Mouse (Mus musculus) stomach, postnatal 0 days (tissue): ENCODE data around the gene 1700067K01Rik. TPM values are rescaled to one million over a fixed set of nuclear protein-coding genes. Genes with fewer than 3 reads are reported as not detected.

Experiments
- ATAC-seq: fragments of 200-750 bp; cut with Nextera tagmentation; 2 replicates; pipeline ENCODE4 v1.8.0; 2017; ENCODE audit not compliant: low FRiP score, low TSS enrichment
- DNase-seq: peaks from one replicate; pipeline ENCODE4 v3.0.0-alpha.2; 2016; ENCODE audit warnings: low spot score
- H3K27ac ChIP-seq: fragments of 300-500 bp; sonication (generic); replicated peaks from 2 replicates; pipeline ENCODE4 v1.5.1; 2014; ENCODE audit warnings: mild to moderate bottlenecking, control low read depth
- H3K27me3 ChIP-seq: fragments of 300-500 bp; sonication (generic); 2 replicates; pipeline ENCODE4 v1.6.1; 2014; ENCODE audit warnings: low read length; ENCODE audit not compliant: control insufficient read depth, insufficient read depth
- H3K36me3 ChIP-seq: fragments of 300-500 bp; sonication (generic); 2 replicates; pipeline ENCODE4 v1.6.1; 2014; ENCODE audit warnings: low read length, mixed read lengths; ENCODE audit not compliant: control insufficient read depth, insufficient read depth
- H3K4me1 ChIP-seq: fragments of 300-500 bp; sonication (generic); replicated peaks from 2 replicates; pipeline ENCODE4 v1.6.1; 2014; ENCODE audit warnings: antibody characterized with exemption; ENCODE audit not compliant: control insufficient read depth, insufficient read depth
- H3K4me2 ChIP-seq: fragments of 300-500 bp; sonication (generic); replicated peaks from 2 replicates; pipeline ENCODE4 v1.6.1; 2014; ENCODE audit warnings: low read depth, mild to moderate bottlenecking, control low read depth, moderate library complexity
- H3K4me3 ChIP-seq: fragments of 300-500 bp; sonication (generic); 2 replicates; pipeline ENCODE4 v1.5.1; 2014; ENCODE audit warnings: low read depth, low read length, control low read depth
- H3K9ac ChIP-seq: fragments of 300-500 bp; sonication (generic); 2 replicates; pipeline ENCODE4 v1.6.1; 2014; ENCODE audit warnings: mild to moderate bottlenecking, low read length, control low read depth, mixed read lengths
- H3K9me3 ChIP-seq: fragments of 300-500 bp; sonication (generic); 2 replicates; pipeline ENCODE4 v1.6.1; 2016; ENCODE audit warnings: low read length; ENCODE audit not compliant: control insufficient read depth
- CTCF ChIP-seq: IDR thresholded peaks from 2 replicates; pipeline ENCODE4 v1.5.1; 2016; ENCODE audit warnings: antibody characterized with exemption, low read depth, mild to moderate bottlenecking, moderate library complexity
- EP300 ChIP-seq: optimal IDR thresholded peaks from 2 replicates; pipeline ENCODE3; 2016; ENCODE audit warnings: antibody characterized with exemption
- WGBS: fragments of 180-500 bp; shearing (Covaris S2); extraction: QIAGEN DNeasy Blood & Tissue Kit; methylation state at CpG from one replicate; pipeline ENCODE4 v1.1.7; 2014; 5-methylcytosine and 5-hydroxymethylcytosine counted together
- polyA plus RNA-seq: library from polyadenylated mRNA; unstranded; fragments of >200 nt; fragmentation: Nextera tagmentation; extraction: Ambion mirVana; gene quantifications from 2 replicates; pipeline ENCODE4 v1.2.1, GENCODE M21; 2015

1700067K01Rik gene
- polyA plus RNA-seq, 1 experiment from 2014 or later: 0.36 TPM

DNA sequence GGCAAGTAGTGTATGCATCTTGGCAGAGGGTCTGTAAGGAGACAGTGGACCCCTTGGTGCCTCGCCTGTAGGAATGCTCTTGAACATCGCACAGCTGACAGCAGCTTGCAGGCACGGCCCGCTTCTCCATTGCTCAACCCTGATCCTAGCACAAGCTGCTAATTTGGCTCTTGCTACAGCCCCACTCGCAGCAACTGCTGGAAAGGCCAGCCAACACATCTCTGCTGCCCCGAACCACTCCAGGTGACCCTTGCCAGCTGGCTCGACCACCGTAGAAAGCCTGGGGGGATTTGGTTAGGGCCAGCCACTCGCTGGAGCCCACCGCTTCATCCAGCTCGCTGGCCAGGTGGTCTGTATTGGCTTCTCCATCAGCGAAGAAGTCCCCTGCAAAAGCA is 41.6 kb downstream of the 1700067K01Rik start:
- no peak overlapping the region for H3K4me3 ChIP-seq

DNA sequence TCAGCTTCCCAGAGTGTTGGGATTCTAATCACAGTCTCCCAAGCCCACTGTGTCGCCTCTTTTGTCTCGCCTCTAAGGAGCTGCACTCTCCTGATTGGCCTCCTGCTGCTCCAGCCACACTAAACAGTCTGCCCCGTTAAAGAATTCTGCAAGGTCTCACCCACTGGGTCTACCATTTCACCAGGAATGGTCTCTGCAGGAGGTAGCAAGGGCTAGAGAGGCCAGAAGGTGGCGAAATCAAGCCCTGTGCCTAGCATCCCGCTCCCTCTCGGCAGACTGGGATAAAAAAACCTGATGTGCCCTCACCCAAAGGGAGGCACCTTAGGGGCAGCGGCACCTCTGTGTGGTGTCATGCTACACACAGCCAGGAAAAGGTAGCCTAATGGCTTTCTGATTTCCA is 42.8 kb downstream of the 1700067K01Rik start:
- DNase-seq (no peak), ATAC-seq (no peak)
- Histone ChIP-seq H3K36me3 (no peaks in the 10 kb centered on the region), H3K4me3 (no peak overlapping the region), H3K9ac (no peak overlapping the region), H3K9me3 (no peaks in the 10 kb centered on the region), H3K27me3 (peaks cover 4% of the 10 kb centered on the region; the same call in 1 of the 2 replicates), H3K27ac (no peak overlapping the region), H3K4me2 (no peak overlapping the region), H3K4me1 (no peaks in the 10 kb centered on the region)
- WGBS: 17% methylated on average over 7 of the region's 7 CpGs
- TF ChIP-seq CTCF: peak; percentile 35
- TF ChIP-seq EP300: no peak

More for the DNA sequence above, 41.6 kb downstream of the 1700067K01Rik start:
- Histone ChIP-seq H3K9me3 (no peaks in the 10 kb centered on the region), H3K27me3 (peaks cover 4% of the 10 kb centered on the region; the same call in 1 of the 2 replicates), H3K9ac (no peak overlapping the region), H3K36me3 (no peaks in the 10 kb centered on the region), H3K4me1 (no peaks in the 10 kb centered on the region), H3K27ac (no peak overlapping the region), H3K4me2 (peak overlapping the region; percentile 61)
- no peak for DNase-seq
- no peak for ATAC-seq
- WGBS: 33% methylated on average over 12 of the region's 12 CpGs
- no peak for TF ChIP-seq EP300
- no peak for TF ChIP-seq CTCF

DNA sequence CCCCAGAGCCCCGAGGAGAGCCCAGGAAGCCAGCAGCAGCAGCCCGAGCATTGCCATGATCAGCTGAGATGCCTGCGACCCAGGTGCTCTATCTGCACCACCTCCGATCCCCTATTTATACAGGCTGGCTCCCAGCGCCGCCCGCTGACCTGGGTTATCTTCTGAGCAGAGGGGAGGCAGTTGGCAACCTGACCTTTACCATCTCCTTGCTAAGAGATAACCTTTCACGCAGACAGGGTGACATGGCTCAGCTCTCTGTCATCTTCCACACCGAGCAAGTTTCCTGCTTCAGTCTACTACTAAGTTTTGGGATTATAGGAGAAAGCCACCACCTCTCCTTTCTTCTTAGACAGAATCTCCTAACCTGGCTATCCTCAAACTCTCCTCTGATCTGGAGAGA is 43.6 kb downstream of the 1700067K01Rik start, which contains the start of gene Rln3:
TSS of gene Rln3 (minus strand) at position 101 of the 400 bp plus-strand sequence.
- Histone ChIP-seq H3K4me2 (no peak within 1 kb of the TSS), H3K4me3 (no peak within 1 kb of the TSS), H3K27me3 (peaks cover 4% of the 10 kb centered on the region; the same call in 1 of the 2 replicates), H3K9ac (no peak within 1 kb of the TSS), H3K9me3 (no peaks in the 10 kb centered on the region), H3K27ac (no peak within 1 kb of the TSS), H3K4me1 (no peaks in the 10 kb centered on the region), H3K36me3 (no peaks in the 10 kb centered on the region)
- no peak for ATAC-seq
- 14% methylated on average over 9 of the region's 9 CpGs for WGBS
- no peak for DNase-seq
- TF ChIP-seq EP300: no peak

DNA sequence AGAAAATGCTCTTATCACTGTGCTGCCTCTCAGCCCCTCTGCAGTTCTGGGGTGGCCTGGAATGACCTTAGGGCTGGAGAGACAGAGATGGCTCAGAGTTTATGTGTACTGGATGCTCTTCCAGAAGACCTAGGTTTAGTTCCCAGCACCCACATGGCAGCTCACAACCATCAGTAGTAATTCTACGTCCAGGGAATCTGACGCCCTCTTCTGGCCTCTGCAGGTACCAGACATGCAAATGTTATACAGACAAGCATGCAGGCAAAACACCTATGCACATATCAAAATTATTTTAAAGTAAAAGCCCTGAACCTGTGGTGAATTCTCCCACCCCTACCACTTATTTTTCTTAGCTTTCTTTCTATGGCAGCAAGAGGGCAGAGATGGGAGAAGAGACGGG is 45.2 kb downstream of the 1700067K01Rik start:
- Histone ChIP-seq H3K4me1 (no peaks in the 10 kb centered on the region), H3K36me3 (no peaks in the 10 kb centered on the region), H3K27me3 (peaks cover 4% of the 10 kb centered on the region; the same call in 1 of the 2 replicates), H3K9ac (no peak overlapping the region), H3K9me3 (no peaks in the 10 kb centered on the region), H3K4me2 (no peak overlapping the region), H3K4me3 (no peak overlapping the region), H3K27ac (no peak overlapping the region)
- ATAC-seq (no peak), DNase-seq (no peak)
- WGBS: 79% methylated on average over 3 of the region's 3 CpGs
- TF ChIP-seq CTCF: no peak
- no peak for TF ChIP-seq EP300

DNA sequence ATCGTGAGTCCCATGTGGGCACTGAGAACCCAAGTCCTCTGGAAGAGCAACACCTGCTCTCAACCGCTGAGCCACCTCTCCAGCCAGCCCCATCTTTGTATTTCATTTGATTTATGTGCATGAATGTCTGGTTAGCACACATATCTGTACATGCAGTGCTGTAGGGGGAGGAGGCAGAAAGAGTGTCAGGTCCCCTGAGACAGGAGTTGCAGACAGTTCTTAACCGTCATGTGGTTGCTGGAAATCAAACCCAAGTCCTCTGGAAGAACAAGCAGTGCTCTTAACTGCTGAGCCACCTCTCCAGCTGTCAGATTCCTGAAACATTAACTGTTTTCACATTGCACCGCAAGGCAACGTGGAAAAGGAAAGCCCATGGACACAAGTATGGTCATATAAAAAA is 46.9 kb downstream of the 1700067K01Rik start:
- WGBS: 61% methylated on average over 5 of the region's 5 CpGs
- peaks cover 4% of the 10 kb centered on the region; the same call in 1 of the 2 replicates for H3K27me3 ChIP-seq
- no peaks in the 10 kb centered on the region for H3K36me3 ChIP-seq

DNA sequence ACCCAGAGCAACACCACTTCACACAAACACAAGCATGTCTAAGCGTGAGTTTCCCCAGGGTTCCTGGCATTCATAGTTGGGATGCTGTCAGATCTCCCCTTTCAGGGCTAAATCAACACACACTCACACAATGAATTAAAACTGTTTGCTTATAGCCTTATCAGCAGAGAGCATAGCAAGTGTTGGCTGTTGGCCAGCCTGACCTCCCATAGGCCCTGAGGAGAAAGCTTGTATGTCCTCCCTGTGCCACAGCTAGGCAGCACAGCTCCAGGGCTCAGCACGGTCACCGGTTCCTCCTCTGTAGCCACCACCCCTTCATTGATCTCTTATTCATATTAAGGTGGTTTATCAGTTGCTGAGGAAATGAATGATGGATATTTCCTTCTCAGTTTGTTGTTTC is 51.4 kb downstream of the 1700067K01Rik start:
- Histone ChIP-seq H3K36me3 (no peaks in the 10 kb centered on the region), H3K4me1 (no peaks in the 10 kb centered on the region), H3K9ac (no peak overlapping the region), H3K9me3 (no peaks in the 10 kb centered on the region), H3K27ac (no peak overlapping the region), H3K4me2 (no peak overlapping the region), H3K27me3 (no peaks in the 10 kb centered on the region), H3K4me3 (no peak overlapping the region)
- DNase-seq (peak; percentile 86), ATAC-seq (peak; percentile 90)
- TF ChIP-seq CTCF: no peak
- TF ChIP-seq EP300: no peak
- WGBS: 47% methylated on average over 3 of the region's 3 CpGs

More for the DNA sequence above, 46.9 kb downstream of the 1700067K01Rik start:
- H3K9ac ChIP-seq: no peak overlapping the region
- H3K4me1 ChIP-seq: no peaks in the 10 kb centered on the region
- H3K9me3 ChIP-seq: no peaks in the 10 kb centered on the region
- ATAC-seq: no peak
- H3K4me2 ChIP-seq: no peak overlapping the region
- no peak overlapping the region for H3K27ac ChIP-seq
- no peak overlapping the region for H3K4me3 ChIP-seq
- DNase-seq: no peak
- TF ChIP-seq CTCF (no peak), EP300 (no peak)
